Mouse (Mus musculus): Measurements from ENCODE around the gene Mill2.

Gene Mill2

GRCm38 (mm10) chr7:18873253-18873652 lies 33.5 kb downstream of the Mill2 start:
- in situ Hi-C loops (cut with MboI, MseI) = no loop called here

GRCm38 (mm10) chr7:18875372-18875771 lies 35.6 kb downstream of the Mill2 start:
- in situ Hi-C loops (cut with MboI, MseI) = no loop called here

- in situ Hi-C loops (cut with MboI, MseI) = no loop called here
These were observed 38.9 kb downstream of the Mill2 start for GRCm38 (mm10) chr7:18878691-18879090.

- in situ Hi-C loops (cut with MboI, MseI) = no loop called here
These were observed 44.4 kb downstream of the Mill2 start for GRCm38 (mm10) chr7:18883991-18884744.

- in situ Hi-C loops (cut with MboI, MseI) = no loop called here
These were observed 45.1 kb downstream of the Mill2 start for GRCm38 (mm10) chr7:18884745-18885422.

GRCm38 (mm10) chr7:18886963-18887362 lies 47.2 kb downstream of the Mill2 start:
- in situ Hi-C loops (cut with MboI, MseI) = no loop called here

- in situ Hi-C loops (cut with MboI, MseI) = no loop called here
These were observed 51.1 kb downstream of the Mill2 start for GRCm38 (mm10) chr7:18890848-18891247.

- in situ Hi-C loops (cut with MboI, MseI) = no loop called here
These were observed 52.3 kb downstream of the Mill2 start for GRCm38 (mm10) chr7:18891872-18892599.

- in situ Hi-C loops (cut with MboI, MseI) = no loop called here
These were observed 53.2 kb downstream of the Mill2 start for GRCm38 (mm10) chr7:18893009-18893408.

GRCm38 (mm10) chr7:18893651-18894430 lies 54.1 kb downstream of the Mill2 start:
- in situ Hi-C loops (cut with MboI, MseI) = no loop called here

GRCm38 (mm10) chr7:18896536-18896935 lies 56.8 kb downstream of the Mill2 start:
- in situ Hi-C loops (cut with MboI, MseI) = no loop called here

- in situ Hi-C loops (cut with MboI, MseI) = no loop called here
These were observed 60.7 kb downstream of the Mill2 start for GRCm38 (mm10) chr7:18900513-18900912.

- in situ Hi-C loops (cut with MboI, MseI) = no loop called here
These were observed 62.7 kb downstream of the Mill2 start for GRCm38 (mm10) chr7:18902486-18902885.

- in situ Hi-C loops (cut with MboI, MseI) = loop anchor here (5.0 kb wide), 1 partner anchor 57 kb away; no protein-coding TSS in a partner anchor
These were observed 65.2 kb downstream of the Mill2 start for GRCm38 (mm10) chr7:18904971-18905370.

- in situ Hi-C loops (cut with MboI, MseI) = loop anchor here (5.0 kb wide), 1 partner anchor 53 kb away; no protein-coding TSS in a partner anchor
These were observed 70.0 kb downstream of the Mill2 start for GRCm38 (mm10) chr7:18909797-18910196.

GRCm38 (mm10) chr7:18910241-18910831 lies 70.6 kb downstream of the Mill2 start, which contains the start of gene Ccdc61:
Gene Ccdc61 (minus strand): TSS chr7:18910415.
- in situ Hi-C loops (cut with MboI, MseI) = no loop called here

All from T-helper 2 cell (primary cell).